Mouse (Mus musculus) hindbrain, embryonic 13.5 days (tissue): ENCODE results near the gene Cfap65. TPM values are rescaled to one million over a fixed set of nuclear protein-coding genes. Genes with fewer than 3 reads are reported as not detected.

Experiments used
- microRNA counts: library from miRNA; unstranded; fragments of <30 nt; microRNA quantifications from one replicate; lab custom pipeline; 2016
- microRNA-seq: library from miRNA; unstranded; fragments of <30 nt; microRNA quantifications from one replicate; pipeline ENCODE4, GENCODE M21; 2016
- polyA plus RNA-seq: library from polyadenylated mRNA; unstranded; fragments of >200 nt; fragmentation: Nextera tagmentation; extraction: Ambion mirVana; gene quantifications from 2 replicates; pipeline ENCODE4 v1.2.1, GENCODE M21; 2015

The Cfap65 gene
- polyA plus RNA-seq, 1 experiment from 2014 or later = 1.2 TPM

MicroRNAs within 50 kb of the gene (microRNA counts, 519-probe panel; counts per million panel counts)
- 2,803 counts per million, percentile 28 among the panel's probes with 10 or more counts for microRNA mmu-miR-375 (lab: Ali Mortazavi, UCI)

Small RNA genes lying within 50 kb of the gene (microRNA-seq; reads per million reads assigned to microRNA genes)
- 1,051 reads per million, percentile 78 among the genes with 10 or more reads in this experiment for gene Mir375

Other genes starting within 250 kb of the Cfap65 start
- gene Cyp27a1, start 222.0 kb downstream of the Cfap65 start, polyA plus RNA-seq = 2.1 TPM in 2 replicates
- 0.16 and 0.21 TPM in 2 replicates for gene Prkag3, start 186.4 kb downstream of the Cfap65 start, polyA plus RNA-seq
- 3.6 and 4.5 TPM in 2 replicates for gene Wnt6, start 163.7 kb downstream of the Cfap65 start, polyA plus RNA-seq
- gene Wnt10a, start 144.1 kb downstream of the Cfap65 start, polyA plus RNA-seq = 0.19 and 0.45 TPM in 2 replicates
- 6.1 and 6.5 TPM in 2 replicates for gene Cdk5r2, start 80.7 kb downstream of the Cfap65 start, polyA plus RNA-seq
- gene Fev, start 50.2 kb downstream of the Cfap65 start, polyA plus RNA-seq = 4.1 and 6.7 TPM in 2 replicates
- gene Cryba2, start 42.5 kb downstream of the Cfap65 start, polyA plus RNA-seq = 2.9 and 4.9 TPM in 2 replicates
- 0.14 and 0.21 TPM in 2 replicates for gene Ihh, start 16.1 kb upstream of the Cfap65 start, polyA plus RNA-seq
- 8.3 and 10.0 TPM in 2 replicates for gene Nhej1, start 189.6 kb upstream of the Cfap65 start, polyA plus RNA-seq
- gene Slc23a3, start 198.3 kb upstream of the Cfap65 start, polyA plus RNA-seq = 0.09 TPM in 1 of 2 replicates, not detected in the other
- 60.0 and 66.0 TPM in 2 replicates for gene Cnppd1, start 207.1 kb upstream of the Cfap65 start, polyA plus RNA-seq
- 106 and 114 TPM in 2 replicates for gene Retreg2, start 207.2 kb upstream of the Cfap65 start, polyA plus RNA-seq
- gene Zfand2b, start 233.0 kb upstream of the Cfap65 start, polyA plus RNA-seq = 40.8 and 43.2 TPM in 2 replicates
- gene Abcb6, start 244.8 kb upstream of the Cfap65 start, polyA plus RNA-seq = 38.4 and 40.3 TPM in 2 replicates